Mouse (Mus musculus) small intestine, adult 10 weeks (tissue): Measurements from ENCODE around the gene Gm8257. TPM values are rescaled to one million over a fixed set of nuclear protein-coding genes. Genes with fewer than 3 reads are reported as not detected.

ENCODE experiments used
- polyA plus RNA-seq: library from polyadenylated mRNA; stranded (reverse); fragments of 350-450 nt; fragmentation: Illumina TruSeq; extraction: RNeasy Lipid Tissue Mini Kit (QIAGEN cat#74804); gene quantifications from one replicate; pipeline ENCODE4 v1.2.3, GENCODE M21; 2014; ENCODE audit warnings: low replicate concordance

Gene Gm8257
- not detected for polyA plus RNA-seq

GRCm38 (mm10) chr14:44706356-44706755, at the start of gene Gm8257:
TSS of gene Gm8257 (minus strand) at chr14:44706456.

GRCm38 (mm10) chr14:44750240-44750639, 44.0 kb upstream of the Gm8257 start, which contains the start of gene Gm8267:
TSS of gene Gm8267 (minus strand) at chr14:44750340.

GRCm38 (mm10) chr14:44627737-44628136, 78.5 kb downstream of the Gm8257 start, which contains the start of gene Gm5624:
TSS of gene Gm5624 (minus strand) at chr14:44627938.

Other genes starting within 250 kb of the Gm8257 start
- gene BC061237, start 214.0 kb downstream of the Gm8257 start, polyA plus RNA-seq, result not detected
- not detected for gene Gm17093, start 188.2 kb downstream of the Gm8257 start, polyA plus RNA-seq
- not detected for gene Gm8247, start 123.3 kb downstream of the Gm8257 start, polyA plus RNA-seq
- gene Gm5624, start 78.5 kb downstream of the Gm8257 start, polyA plus RNA-seq, result not detected
- not detected for gene Gm8267, start 43.9 kb upstream of the Gm8257 start, polyA plus RNA-seq
- gene Ptgdr, start 152.9 kb upstream of the Gm8257 start, polyA plus RNA-seq, result 2.3 TPM